Mouse (Mus musculus): ENCODE measurements around the gene Ddc. TPM values are rescaled to one million over a fixed set of nuclear protein-coding genes. Genes with fewer than 3 reads are reported as not detected.
A peak's percentile ranks its signal among the peaks of the same experiment; 100 is the strongest.

Gene Ddc
- total and polyA plus RNA-seq, 2 experiments from 2014 or later: 8.6 to 13.6 TPM

DNA sequence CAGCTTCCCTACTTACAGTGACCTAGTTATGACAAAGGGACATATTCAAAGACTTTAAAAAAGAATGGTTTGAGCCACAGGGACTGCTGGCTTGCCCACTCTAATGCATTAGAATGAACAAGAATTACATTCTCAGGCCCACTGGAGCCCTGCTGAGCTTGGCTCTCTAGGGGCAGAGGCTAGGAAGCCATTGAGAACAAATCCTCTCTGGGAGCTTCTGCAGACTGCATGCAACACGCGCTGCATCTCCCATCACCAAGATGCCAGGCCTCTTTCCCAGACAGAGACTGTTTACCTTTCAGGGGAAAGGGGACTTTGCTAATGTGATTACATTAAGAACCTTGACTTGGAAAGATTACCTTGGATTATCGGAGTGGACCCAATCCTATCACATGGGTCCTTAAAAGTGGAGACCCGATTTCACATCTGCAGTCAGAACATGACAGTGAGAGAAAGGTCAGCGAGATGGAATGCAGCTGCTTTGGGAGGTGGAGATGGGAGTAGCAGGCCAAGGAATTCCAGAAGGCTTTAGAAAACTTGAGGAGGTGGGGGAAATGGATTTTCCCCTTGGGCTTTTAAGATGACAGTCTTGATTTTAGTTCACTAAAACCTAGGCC lies 26.6 kb downstream of the Ddc start:
- Histone ChIP-seq H3K27me3 (ENCODE audit: insufficient read depth, low read length) (no peaks in the 10 kb centered on the region), H3K4me1 (ENCODE audit: insufficient read depth) (0 out of 2 replicates have a peak, but pooled peaks cover 5% of the 10 kb centered on the region), H3K4me2 (ENCODE audit: low read depth) (no peak overlapping the region), H3K36me3 (ENCODE audit: insufficient read depth) (no peaks in the 10 kb centered on the region), H3K27ac (ENCODE audit: low read depth, low read length) (no peak overlapping the region), H3K9me3 (ENCODE audit: low read length) (no peaks in the 10 kb centered on the region), H3K4me3 (ENCODE audit: low read depth, low read length) (no peak overlapping the region), H3K9ac (no peak overlapping the region)
- TF ChIP-seq CTCF (IDR thresholded peaks at IDR 0.05; ENCODE audit: low read depth): no peak
- no peak for ATAC-seq
- 53% methylated on average over 5 of the region's 5 CpGs for WGBS
- DNase-seq: no peak

- Histone ChIP-seq H3K4me2 (ENCODE audit: low read depth) (peak overlapping the region; percentile 46), H3K27me3 (ENCODE audit: insufficient read depth, low read length) (no peaks in the 10 kb centered on the region), H3K9ac (peak overlapping the region; percentile 52), H3K4me1 (ENCODE audit: insufficient read depth) (0 out of 2 replicates have a peak, but pooled peaks cover 5% of the 10 kb centered on the region), H3K9me3 (ENCODE audit: low read length) (no peaks in the 10 kb centered on the region), H3K4me3 (ENCODE audit: low read depth, low read length) (peak overlapping the region; percentile 19), H3K36me3 (ENCODE audit: insufficient read depth) (no peaks in the 10 kb centered on the region), H3K27ac (ENCODE audit: low read depth, low read length) (peak overlapping the region; percentile 69)
- 3% methylated on average over 14 of the region's 14 CpGs for WGBS
- no peak for TF ChIP-seq CTCF (IDR thresholded peaks at IDR 0.05; ENCODE audit: low read depth)
- peak; percentile 79 for DNase-seq
- peak; percentile 95 for ATAC-seq
Observed at GRCm38 (mm10) chr11:11867971-11868481, 29.9 kb downstream of the Ddc start.

DNA sequence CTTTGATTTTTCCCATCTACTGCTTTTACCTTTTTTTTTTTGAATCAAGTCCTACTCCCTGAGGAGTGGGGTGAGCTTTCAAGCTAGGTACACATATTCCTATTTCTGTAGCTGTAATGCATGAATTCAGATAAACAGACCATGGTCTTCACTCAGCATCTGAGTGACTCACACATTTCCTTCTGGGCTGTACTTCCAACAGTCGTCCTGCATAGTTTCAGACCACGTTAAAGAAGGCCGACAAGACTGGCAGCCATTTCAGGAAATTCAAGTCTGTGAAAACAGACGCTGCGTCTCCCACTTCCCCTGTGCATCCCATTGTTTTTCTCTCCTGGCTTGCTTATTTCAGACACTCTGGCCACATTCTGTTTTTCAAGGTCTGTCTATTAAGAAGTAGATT lies 31.2 kb downstream of the Ddc start:
- Histone ChIP-seq H3K4me3 (ENCODE audit: low read depth, low read length) (no peak overlapping the region), H3K36me3 (ENCODE audit: insufficient read depth) (no peaks in the 10 kb centered on the region)
- WGBS: 78% methylated on average over 5 of the region's 5 CpGs

DNA sequence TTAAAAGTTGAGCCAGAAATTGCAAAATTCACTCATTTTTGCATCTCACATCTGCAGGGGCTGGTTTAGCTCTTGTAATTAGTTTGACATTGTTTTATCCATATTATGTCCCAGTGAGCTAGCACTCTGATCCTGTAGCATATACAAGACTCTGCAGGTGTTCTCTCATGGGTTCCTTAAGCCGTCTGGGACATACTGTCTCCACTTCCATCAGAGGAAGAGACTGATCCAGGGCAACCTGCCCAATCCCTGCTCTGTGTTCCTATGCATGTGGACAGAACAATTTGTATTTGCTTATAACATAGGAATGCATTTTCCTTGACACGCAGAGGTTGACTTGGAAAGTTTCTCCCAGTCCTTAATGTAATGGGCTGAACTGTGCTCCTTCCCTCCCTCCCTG lies 32.8 kb downstream of the Ddc start:
- no peak for TF ChIP-seq CTCF (IDR thresholded peaks at IDR 0.05; ENCODE audit: low read depth)
- H3K27me3 ChIP-seq (ENCODE audit: insufficient read depth, low read length): no peaks in the 10 kb centered on the region
- no peaks in the 10 kb centered on the region for H3K9me3 ChIP-seq (ENCODE audit: low read length)
- H3K27ac ChIP-seq (ENCODE audit: low read depth, low read length): no peak overlapping the region
- H3K4me1 ChIP-seq (ENCODE audit: insufficient read depth): 0 out of 2 replicates have a peak, but pooled peaks cover 5% of the 10 kb centered on the region
- H3K36me3 ChIP-seq (ENCODE audit: insufficient read depth): no peaks in the 10 kb centered on the region
- H3K4me2 ChIP-seq (ENCODE audit: low read depth): no peak overlapping the region
- WGBS: 77% methylated on average over 2 of the region's 2 CpGs
- H3K9ac ChIP-seq: no peak overlapping the region
- H3K4me3 ChIP-seq (ENCODE audit: low read depth, low read length): no peak overlapping the region
- DNase-seq (no peak), ATAC-seq (no peak)

More for the DNA sequence above, 31.2 kb downstream of the Ddc start:
- no peaks in the 10 kb centered on the region for H3K27me3 ChIP-seq (ENCODE audit: insufficient read depth, low read length)
- H3K9me3 ChIP-seq (ENCODE audit: low read length): no peaks in the 10 kb centered on the region
- DNase-seq (no peak), ATAC-seq (no peak)
- no peak for TF ChIP-seq CTCF (IDR thresholded peaks at IDR 0.05; ENCODE audit: low read depth)
- H3K27ac ChIP-seq (ENCODE audit: low read depth, low read length): no peak overlapping the region
- 0 out of 2 replicates have a peak, but pooled peaks cover 5% of the 10 kb centered on the region for H3K4me1 ChIP-seq (ENCODE audit: insufficient read depth)
- no peak overlapping the region for H3K4me2 ChIP-seq (ENCODE audit: low read depth)
- H3K9ac ChIP-seq: no peak overlapping the region

DNA sequence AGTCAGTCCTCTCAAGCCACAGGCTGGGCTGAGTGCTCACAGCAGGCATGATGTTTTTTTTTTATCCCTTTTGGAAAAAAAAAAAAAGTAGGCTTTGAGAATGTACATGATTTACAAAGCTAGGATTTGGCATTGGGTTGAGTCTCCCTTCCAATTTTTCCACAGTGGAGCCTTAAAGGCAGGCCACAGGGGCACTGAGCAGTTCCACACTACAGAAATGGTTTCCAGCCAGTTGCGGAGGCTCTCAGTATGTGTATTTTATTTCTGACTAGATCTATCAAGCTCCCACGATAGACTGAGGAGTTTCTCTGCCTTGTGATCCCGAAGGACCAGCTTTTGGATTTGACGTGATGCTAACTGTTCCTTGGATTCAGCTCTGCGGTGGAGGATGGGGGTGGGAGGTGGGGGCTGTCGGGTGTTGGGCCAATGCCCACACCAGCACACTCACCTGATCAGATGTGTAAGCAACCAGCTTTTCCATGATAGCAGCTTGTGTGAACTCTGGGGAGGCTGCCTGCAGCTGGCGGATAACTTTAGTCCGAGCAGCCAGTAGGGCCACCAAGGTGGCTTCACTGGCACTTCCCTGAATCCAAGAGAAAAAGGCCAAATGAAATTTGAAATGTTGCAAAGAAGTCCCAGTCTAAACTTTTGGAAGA lies 33.4 kb downstream of the Ddc start:
- Histone ChIP-seq H3K4me2 (ENCODE audit: low read depth) (no peak overlapping the region), H3K9me3 (ENCODE audit: low read length) (no peaks in the 10 kb centered on the region), H3K4me3 (ENCODE audit: low read depth, low read length) (no peak overlapping the region), H3K27me3 (ENCODE audit: insufficient read depth, low read length) (no peaks in the 10 kb centered on the region), H3K9ac (no peak overlapping the region), H3K4me1 (ENCODE audit: insufficient read depth) (0 out of 2 replicates have a peak, but pooled peaks cover 5% of the 10 kb centered on the region), H3K27ac (ENCODE audit: low read depth, low read length) (no peak overlapping the region), H3K36me3 (ENCODE audit: insufficient read depth) (no peaks in the 10 kb centered on the region)
- ATAC-seq (no peak), DNase-seq (no peak)
- no peak for TF ChIP-seq CTCF (IDR thresholded peaks at IDR 0.05; ENCODE audit: low read depth)
- WGBS: 79% methylated on average over 8 of the region's 8 CpGs

DNA sequence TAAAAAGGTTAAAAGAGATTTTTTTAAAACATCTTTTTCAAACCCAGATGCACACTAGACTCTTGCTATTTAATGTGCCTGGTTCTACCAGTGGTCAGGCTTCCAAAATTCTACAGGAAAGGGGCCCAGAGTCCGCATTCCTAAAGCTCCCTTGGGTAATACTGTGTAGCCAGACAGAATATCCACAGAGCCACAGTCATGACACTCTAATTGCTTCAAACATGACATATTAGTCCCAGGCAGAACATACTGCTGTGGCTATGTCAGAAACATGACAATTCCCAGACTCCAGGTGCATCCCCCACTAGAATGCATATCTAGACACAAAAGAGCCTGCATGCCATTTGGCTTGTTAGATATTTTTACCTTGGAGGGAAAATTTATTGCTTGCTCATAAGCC lies 35.4 kb downstream of the Ddc start:
- Histone ChIP-seq H3K4me2 (ENCODE audit: low read depth) (no peak overlapping the region), H3K27ac (ENCODE audit: low read depth, low read length) (no peak overlapping the region), H3K4me3 (ENCODE audit: low read depth, low read length) (no peak overlapping the region), H3K9me3 (ENCODE audit: low read length) (no peaks in the 10 kb centered on the region), H3K9ac (no peak overlapping the region), H3K4me1 (ENCODE audit: insufficient read depth) (no peaks in the 10 kb centered on the region), H3K36me3 (ENCODE audit: insufficient read depth) (no peaks in the 10 kb centered on the region), H3K27me3 (ENCODE audit: insufficient read depth, low read length) (no peaks in the 10 kb centered on the region)
- WGBS: 82% methylated on average over 1 of the region's 1 CpGs
- DNase-seq (no peak), ATAC-seq (no peak)
- no peak for TF ChIP-seq CTCF (IDR thresholded peaks at IDR 0.05; ENCODE audit: low read depth)

GRCm38 (mm10) chr11:11856959-11857358 lies 41.0 kb downstream of the Ddc start:
- WGBS: 96% methylated on average over 3 of the region's 3 CpGs
- TF ChIP-seq CTCF (IDR thresholded peaks at IDR 0.05; ENCODE audit: low read depth): no peak
- H3K9ac ChIP-seq: no peak overlapping the region
- no peaks in the 10 kb centered on the region for H3K4me1 ChIP-seq (ENCODE audit: insufficient read depth)
- no peak overlapping the region for H3K4me3 ChIP-seq (ENCODE audit: low read depth, low read length)
- H3K36me3 ChIP-seq (ENCODE audit: insufficient read depth): no peaks in the 10 kb centered on the region
- DNase-seq (no peak), ATAC-seq (no peak)
- no peak overlapping the region for H3K27ac ChIP-seq (ENCODE audit: low read depth, low read length)
- no peaks in the 10 kb centered on the region for H3K9me3 ChIP-seq (ENCODE audit: low read length)
- H3K27me3 ChIP-seq (ENCODE audit: insufficient read depth, low read length): no peaks in the 10 kb centered on the region
- no peak overlapping the region for H3K4me2 ChIP-seq (ENCODE audit: low read depth)

Data from forebrain, postnatal 0 days (tissue).